Mouse (Mus musculus) heart, adult 2 months (tissue): ENCODE measurements at regions not wholly inside any gene's neighbourhood (a gene's known extent, or its start where the extent isn't known, plus 50 kb on each side); places are given as distances from the start of the nearest gene placed in this dataset.

Experiments used
- CTCF ChIP-seq: fragments of 200-600 bp; IDR thresholded peaks from 2 replicates; pipeline ENCODE4 v1.8.1; 2022; ENCODE audit warnings: antibody characterized with exemption, mild to moderate bottlenecking, moderate library complexity
- POLR2A ChIP-seq: fragments of 200-500 bp; IDR thresholded peaks from 2 replicates; pipeline ENCODE4 v1.6.1; 2011; ENCODE audit warnings: mild to moderate bottlenecking, low read depth, low read length, control low read depth; ENCODE audit not compliant: insufficient read depth

GRCm38 (mm10) chr16:5496051-5496685 lies 240.4 kb upstream of the Eef2kmt start:
- TF ChIP-seq CTCF = no peak
- TF ChIP-seq POLR2A = no peak
